Mouse (Mus musculus) kidney, postnatal 14 days (tissue): ENCODE data around the gene Gas7.

Experiments
- DNase-seq: peaks from one replicate; pipeline ENCODE4 v3.0.0; 2022; ENCODE audit warnings: mixed read lengths

Gas7 gene

DNA sequence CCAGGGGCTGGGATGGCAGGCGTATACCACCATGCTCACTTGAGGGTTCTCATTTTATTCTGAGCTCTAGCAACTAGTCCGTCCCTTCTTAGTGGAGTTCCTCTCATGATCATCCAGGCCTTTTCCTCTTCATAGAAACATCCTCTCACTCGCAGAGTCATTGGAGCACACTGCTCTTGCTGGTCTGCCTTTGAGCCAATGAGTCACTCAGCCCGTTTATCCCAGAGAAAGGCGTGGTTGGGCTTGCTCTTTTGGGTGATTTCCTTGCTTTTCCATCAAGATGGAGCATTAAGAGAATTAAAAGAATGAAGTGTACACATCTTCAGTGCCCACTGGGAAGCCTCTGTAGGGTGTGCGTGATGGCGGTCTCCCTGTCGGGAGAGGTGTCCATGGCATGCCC lies 206.2 kb downstream of the Gas7 start:
- DNase-seq: no peak

DNA sequence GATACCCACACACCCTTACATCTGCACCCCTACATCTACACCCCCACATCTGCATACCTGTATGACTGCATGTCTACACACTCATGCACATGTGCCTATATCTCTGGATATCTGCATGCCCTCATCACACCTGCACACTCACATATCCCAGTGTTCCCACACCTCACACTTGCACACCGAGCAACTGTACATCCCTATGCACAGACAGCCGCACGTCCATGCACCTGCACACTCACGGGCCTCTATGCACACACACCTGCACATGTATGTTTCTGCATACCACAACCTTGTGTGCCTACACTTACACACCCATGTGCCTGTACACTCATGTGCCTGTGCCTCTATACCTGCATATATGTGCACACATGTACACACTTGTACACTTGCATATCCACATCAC lies 208.2 kb downstream of the Gas7 start:
- DNase-seq: no peak

DNA sequence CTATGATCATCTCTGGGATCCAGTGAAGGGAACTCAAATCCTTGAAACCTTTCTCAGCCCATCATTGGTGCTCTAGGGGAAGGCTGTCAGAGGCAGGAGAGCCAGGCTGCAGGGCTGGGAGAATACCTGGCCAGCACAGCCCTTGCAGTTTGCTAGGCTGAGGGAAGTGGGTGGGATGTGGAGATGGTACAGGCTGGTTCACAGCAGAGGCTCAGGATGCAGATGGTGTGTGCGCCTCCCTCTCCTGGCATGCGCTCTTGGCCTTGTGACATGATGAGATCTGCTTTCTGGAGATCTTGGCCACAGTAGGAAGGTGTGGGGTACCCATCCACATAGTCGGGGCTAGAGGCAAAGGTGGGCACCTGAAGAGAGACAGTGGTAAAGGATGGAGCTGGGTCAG lies 209.0 kb downstream of the Gas7 start:
- DNase-seq: no peak

DNA sequence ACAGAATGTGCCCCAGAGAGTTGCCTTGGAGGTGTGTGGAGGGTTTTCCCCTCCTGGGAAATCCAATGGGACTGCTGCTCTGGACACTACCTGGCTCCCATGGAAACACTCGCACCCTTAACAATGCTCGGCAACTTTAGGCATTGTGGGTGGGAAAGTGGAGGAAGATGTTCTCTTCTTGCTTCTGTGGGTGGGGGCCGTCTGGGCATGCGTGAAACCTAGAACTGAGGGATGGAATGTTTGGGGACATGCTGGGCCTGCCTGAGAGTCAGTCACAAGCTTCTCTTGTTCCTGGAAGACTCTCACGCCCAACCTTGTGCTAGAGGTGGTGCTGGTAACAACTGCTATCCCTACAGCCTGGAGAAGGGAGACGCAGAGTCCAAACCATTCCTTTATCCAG lies 209.7 kb downstream of the Gas7 start:
- no peak for DNase-seq

DNA sequence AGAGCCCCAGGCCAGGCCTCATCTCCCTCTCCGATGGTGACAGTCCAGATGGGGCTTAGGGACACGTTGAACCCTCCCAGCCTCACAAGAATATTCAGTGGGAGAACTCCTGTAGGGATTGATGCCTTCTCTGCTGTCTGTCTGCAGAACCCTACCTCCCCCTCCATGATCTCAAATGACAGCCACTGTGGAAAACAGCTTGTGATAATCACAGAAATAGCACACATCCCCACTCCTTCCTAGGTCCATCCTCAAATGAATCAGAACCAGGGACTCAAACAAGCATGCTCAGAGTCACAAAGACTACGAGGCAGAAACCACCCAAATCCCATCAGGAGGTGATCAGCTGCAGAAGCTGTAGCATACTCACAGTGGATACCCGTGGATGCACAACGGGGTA lies 210.9 kb downstream of the Gas7 start:
- DNase-seq: no peak

DNA sequence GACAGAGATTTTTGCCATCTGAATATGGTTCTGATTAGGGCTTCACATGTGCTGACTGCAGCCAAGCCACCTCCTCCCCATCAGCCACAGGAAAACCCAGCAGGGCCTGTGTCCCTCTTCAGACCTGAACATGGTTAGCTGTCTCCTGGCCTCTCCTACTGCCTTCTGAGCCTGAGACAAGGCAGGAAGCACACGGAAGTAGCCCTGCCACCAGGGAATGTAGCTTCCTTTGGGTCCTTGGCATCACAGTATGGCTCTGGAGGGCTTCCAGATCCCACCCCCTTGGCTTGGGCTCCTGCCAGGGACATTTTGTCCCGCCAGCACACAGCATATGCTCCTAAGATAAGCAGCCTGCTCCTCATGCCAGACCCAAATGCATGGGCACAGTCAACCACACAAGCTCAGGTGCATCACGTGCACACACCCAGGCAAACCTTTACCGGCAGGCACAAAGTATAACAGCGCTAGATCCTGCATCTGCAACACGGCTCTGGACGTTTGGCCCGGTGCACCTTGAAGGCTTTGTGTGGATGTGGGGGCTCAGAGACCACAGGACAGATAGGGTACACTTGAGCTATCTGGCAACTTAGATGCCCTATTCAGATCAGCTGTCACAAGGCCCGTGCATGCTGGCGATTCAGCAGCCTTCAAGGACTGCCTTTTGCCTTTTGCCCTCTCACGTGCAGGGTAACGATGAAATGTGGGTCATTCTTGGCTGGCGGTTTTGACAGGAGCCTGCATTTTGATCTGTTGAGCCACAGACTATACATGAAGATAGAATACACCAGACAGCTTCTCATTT lies 212.5 kb downstream of the Gas7 start:
- DNase-seq: peak; percentile 80

DNA sequence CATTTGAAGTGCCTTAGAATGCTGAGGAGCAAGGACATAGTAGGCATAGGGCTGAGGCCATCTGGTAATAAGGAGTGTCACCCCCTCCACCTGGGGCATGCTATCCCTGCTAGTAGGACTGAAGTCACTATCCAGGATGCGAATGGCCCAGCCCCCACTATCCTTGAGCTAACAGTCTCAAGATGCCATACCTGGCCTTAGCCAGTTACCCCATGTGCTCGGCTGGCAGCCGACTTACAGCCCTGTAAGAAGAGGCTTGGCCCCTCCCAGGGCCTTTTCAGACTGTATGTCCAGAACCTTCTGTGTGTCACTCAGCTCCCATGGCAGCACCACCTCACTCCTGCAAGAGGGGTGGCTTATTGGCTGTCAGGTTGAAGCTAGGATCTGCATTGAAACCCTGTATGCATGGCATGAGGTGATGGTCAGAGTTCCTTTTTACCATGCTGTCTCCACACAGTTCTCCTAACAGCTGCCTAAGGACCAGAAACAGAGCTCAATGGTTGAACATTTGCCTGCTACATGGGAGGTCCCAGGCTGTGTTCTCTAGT lies 213.3 kb downstream of the Gas7 start:
- no peak for DNase-seq

DNA sequence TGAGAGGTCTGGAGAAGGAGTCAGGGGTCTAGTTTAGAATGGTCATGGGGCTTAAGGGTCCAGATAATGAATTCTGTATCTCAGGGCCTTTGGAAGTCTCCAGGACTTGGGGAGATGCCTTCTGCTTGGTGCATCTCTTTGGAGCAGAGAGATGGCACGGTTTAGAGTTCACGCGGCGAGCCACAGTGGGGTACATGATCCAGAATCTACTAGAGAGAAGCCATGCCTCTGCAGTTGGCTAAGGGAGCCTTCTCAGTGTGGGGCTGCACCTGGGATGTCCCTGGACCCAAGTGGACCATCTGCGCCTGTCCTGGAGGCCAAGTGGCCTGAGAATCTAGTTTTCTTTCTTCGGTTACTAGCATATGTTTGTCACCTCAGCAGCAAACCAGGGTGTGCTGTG lies 214.8 kb downstream of the Gas7 start:
- no peak for DNase-seq

DNA sequence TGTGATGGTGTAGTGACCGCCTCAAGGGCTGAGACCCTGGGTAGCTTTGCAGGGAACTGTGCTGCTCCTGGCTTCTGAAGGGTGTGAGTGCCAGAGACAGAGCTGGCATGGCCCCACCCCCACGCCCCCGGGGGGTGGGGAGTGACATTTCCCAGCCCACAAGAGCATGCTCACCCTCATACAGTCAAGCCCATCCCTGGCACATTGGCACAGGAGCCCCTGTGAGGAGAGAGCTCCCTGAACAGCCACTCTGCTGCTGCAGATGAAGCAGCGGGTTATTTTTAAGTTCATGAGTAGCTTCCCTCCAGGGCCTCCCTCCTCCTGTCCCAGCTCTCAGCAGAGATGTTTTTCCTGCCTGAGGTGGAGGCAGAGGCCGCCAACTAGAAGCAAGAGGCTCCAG lies 216.9 kb downstream of the Gas7 start:
- no peak for DNase-seq

DNA sequence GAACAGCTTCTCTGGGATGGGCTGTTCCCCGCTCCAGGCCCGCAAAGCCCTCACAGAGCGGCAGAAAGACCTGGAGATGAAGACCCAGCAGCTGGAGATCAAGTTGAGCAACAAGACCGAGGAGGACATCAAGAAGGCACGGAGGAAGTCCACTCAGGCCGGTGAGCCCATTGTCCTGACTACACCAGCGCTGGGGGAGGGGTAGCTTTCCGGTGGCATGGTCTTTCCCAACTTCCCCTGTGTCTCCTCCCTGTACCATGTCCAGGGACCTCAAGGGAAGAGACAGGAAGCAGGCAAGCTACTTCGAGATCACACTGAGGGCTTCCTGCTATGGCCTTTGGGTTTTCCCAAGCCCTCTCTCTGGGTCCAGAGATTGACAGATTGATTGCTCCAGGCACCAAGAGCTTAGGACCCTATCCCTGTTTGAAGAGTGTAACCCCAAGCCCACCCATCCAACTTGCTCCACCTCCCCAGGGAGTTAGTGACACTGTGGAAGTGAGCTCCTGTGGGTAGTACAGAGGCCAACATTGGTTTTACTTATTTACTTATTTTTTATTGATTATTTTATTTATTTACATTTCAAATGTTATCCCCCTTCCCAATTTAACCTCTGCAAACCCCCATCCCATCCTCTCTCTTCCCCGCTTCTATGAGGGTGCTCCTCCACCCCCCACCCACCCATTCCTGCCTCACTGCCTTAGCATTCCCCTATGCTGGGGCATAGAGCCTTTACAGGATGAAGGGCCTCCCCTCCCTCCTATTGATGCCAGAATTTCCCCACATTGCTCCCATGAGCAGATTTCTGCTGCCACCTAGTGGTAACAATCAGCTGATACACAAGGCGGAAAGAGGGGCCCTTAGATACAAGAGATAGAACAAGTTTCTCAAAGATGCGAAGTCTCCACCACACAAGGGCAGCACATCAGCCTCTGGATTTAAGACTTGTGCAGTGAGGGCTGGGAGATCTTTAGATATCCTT lies 220.6 kb downstream of the Gas7 start:
- peak; percentile 65 for DNase-seq

DNA sequence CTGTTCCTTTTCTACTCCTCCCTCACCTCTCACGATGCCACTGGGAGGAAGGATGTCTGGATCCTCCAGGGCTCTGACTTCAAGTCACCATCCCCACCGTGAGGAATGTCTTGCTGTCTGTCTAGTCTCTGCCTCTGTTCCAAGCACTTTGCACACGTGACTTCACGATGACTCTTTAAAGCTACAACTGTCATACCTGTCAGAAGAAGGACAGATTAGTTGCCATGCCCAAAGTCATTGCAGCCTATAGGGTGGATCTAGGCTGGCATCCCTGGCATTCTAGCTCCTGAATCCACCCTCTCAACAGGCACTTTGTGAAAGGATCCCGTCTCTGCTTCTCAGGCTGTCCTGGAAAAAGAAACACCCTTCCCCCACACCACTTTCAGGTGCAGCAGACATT lies 224.1 kb downstream of the Gas7 start:
- DNase-seq: no peak

DNA sequence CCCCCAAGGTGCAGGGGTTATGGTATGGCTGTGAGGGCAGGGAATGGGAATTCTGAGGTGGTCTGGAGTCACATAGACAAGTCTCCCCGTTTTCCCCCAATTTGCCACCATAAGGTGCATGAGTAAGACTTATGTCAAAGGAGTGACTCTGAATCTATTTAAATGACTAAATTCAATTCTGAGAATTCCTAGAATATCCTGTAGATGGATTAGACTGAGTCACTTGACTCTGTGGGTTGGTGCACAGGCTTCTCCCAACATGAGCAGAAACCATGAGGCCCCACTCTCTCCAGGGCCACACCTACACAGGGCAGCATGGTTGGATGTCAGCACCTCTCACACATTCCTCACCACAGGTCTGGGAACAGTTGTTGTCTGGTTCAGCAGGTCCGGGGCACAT lies 224.7 kb downstream of the Gas7 start:
- DNase-seq: no peak

DNA sequence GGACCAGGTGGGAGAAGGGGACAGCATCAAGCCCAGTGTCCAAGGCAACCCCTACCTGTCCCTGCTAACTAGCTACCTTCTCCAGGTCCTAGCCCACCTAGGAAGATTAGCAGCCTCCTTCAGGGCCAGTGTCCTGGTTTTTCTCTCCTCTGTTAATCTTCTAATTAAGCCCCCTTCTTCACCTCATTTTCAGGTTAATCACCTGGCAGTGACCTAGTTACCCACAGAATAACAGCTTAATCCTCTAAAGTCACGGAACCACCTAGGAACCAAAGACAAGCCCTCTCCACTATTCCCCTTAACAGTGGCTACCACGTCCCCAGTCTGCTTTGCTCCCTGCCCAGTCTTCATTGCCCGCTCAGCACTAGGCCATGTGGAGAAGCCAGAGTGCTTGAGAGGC lies 226.6 kb downstream of the Gas7 start:
- no peak for DNase-seq

DNA sequence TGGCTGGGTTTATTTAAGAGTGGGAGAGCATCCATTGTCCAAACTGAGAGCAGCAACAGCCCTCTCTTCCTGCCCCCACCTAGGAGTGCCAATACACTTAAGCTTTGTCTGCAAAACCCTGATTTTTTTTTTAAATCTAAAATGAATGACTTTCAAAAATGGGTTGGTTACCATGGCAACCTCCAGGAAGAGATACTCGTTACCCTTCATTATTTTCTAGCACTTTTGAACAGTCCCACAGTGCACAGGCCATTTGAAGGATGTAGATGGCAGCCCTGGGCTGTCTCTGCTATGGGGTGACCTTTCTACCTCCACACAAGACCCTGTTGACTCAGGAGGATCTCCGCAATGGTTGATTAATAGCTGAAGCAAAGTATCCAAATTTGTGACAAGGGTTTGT lies 230.9 kb downstream of the Gas7 start:
- no peak for DNase-seq

DNA sequence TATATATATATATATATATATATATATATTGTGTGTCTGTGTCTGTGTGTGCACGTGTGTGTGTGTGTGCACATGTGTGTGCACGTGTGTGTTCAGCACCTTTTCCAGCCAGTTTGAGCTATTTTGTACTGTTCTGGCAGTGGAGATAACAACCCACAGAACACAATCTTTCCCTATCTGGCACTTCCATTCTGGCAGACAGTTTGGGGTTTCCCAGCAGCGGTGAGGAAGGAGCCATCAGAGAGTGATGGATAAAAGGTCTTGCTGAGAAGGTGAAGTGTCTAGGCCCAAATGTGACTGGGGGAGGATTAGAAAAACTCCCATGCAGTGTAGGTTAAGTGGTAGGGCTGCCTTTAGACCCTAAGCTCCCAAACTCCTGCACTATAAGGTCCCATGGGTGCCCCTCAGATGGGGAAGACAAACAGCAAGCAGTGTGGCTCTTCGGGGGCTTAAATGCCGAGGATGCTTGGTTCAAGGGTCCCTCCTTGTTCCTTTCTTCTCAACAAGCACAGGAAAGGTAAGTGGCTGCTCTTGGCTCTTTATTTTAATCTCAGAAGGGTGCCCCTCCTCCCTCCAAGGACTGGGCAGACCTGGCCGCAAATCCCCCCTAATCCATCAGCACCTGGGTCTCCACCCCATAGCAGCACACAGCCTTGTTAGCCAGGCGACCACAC lies 239.6 kb downstream of the Gas7 start, which contains the start of gene Rcvrn:
Gene Rcvrn (plus strand): TSS at position 624 of the 674 bp plus-strand sequence.
- DNase-seq: no peak

DNA sequence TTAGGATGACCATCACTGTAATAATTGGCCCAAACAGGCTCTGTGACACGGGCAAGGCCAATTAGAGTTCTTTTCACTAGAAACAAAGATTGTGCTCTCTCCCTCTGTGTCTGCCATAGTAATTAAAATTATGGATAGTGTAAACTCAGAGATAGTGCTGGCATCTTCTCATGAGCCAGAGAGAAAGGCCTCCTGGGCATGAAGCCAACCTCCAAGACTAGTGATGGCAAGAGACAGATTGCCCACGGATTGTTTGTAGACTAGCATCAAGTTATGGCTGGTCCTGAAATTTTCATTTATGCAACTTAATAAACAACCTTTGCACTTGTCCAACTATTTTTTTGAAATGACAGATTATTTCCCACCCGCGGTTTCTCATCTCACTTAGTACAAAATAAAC lies 257.7 kb downstream of the Gas7 start:
- DNase-seq: no peak

DNA sequence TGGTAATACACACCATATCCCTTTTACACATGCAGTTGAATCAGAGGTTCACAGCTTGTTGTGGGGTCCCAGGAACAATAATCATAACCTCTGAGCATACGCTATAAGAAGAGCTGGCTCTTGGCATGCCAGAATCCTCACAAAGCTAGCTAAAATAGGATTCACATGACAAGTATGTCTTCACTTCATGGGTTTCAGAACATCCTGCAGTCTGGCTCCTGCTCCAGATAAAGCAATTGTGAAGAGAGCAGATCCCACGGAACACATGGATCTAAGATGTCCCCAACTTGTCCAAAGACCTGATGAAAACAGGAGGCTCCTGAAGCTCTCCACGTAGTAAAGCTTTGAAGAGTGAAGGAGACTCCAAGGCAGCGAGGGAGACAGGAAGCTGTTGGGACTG lies 260.1 kb downstream of the Gas7 start:
- DNase-seq: no peak

DNA sequence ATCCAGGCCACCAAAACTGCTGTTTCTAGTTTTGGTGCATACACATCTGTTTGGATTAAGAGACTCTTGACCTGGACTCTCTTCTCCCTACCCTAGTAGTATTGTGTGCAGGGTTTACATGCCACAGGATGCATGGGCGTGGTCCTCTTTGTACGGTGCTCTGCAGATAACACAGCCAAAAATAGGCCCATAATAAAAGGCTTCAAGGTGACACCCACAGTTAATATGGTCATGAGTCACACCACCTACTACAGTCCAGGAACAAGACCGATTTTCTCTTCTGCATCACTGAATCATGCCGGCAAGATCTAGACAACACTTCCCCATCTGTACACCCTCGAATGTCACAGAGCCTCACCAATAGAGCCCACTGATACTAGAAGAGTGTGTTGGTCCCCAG lies 266.2 kb downstream of the Gas7 start:
- DNase-seq: no peak

DNA sequence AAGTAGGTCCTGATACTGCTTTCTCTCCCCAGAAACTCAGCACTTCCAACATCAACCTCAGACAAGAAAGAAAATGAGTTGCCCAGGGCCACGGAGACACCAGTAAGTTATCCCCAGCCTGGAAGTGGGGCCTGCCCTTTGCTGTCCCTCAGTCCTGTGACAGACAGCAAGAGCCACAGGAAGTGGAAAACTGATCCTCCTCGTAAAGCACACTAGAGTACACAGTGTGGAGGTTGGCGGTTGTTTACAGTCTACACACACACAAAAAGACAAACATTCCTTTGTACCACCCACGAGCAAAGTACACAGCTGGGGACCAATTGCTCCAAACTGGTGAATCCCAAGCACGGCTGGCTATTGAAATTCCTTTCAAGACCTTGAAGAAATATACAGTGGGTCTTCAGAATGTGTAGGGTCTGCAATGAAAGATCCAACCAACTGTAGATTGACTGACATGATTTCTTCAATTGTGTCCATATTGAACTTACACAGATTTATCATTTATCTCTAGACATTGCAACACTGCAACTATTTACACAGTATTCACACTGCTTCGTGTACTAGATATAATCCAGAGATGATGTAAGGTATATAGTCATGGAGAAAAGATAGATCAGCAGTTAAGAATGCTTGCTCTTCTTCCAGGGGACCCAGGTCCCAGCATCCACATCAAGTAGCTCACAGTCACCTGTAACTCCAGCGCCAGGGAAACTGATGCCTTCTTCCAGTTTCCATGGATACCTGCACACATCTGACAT lies 267.3 kb downstream of the Gas7 start:
- no peak for DNase-seq

DNA sequence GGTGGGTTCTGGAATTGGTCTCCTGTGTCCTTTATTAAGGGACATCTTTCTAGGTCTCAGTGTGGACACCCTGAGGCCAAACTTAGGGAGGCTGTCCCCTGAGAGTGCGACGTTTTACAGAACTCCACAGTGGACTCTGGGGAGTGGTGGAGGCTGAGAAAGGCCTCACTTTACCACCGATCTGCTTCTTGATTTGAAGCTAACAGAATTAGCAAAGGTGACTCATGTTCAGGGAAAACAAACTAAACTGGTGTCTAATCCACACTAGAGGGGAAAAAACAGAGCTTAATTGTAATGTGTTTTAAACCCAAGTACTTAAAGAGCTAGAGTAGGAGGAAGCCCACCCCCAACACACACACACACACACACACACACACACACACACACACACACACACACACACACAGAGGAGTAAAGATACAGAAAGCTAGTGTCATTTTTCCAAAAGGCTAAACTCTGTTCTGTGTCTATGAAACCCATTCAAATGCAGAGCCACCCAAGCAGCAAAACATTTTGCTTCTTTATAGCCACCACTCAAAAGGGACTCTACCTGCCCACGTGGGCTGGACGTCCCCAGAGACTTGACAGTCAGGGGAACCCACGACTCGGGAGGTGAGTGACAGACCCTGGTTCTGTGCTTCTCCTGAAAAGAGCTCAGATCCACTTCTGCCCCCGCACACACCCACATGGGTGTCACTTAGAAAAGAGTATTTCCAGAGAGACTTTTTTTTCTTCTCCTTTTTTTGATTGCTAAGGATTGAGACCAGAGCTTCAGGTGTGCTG lies 268.2 kb downstream of the Gas7 start:
- no peak for DNase-seq

DNA sequence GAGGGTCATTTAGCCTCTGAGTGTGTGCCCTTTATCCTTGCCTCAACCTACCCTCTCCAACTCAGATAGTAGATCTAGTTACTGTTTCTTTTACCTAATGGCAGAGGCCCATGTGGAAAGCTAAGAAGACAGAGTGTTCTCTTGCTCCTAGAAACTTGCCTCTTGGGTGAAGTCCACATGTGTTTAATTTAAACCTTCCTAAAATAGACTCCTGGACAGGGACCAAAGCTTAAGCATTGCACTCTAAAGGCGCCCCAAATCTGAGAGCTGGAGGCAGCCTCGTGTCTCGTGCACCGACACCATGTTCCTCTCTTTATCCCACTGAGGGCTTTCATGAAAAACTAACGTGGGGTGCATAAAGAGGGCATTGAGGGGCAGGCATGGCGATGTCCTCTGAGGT lies 271.9 kb downstream of the Gas7 start:
- no peak for DNase-seq

DNA sequence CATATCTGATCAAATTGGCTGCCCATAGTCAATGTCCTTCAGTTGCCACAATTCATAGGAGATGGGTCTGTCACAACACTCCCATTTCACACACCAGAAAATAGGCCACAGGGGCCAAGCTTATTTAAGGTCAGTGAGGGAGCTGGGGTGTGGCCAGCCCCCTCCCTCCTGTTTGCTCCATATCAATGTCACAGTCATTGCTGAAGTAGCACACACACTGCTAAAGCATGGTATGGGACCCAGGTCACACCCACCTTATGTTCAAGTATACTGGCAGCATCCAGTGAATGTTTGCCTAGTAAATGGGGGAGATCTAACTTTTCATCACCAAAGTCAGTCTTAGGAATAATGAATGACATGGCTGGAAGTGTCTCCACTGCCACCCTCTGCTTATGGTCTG lies 273.5 kb downstream of the Gas7 start:
- no peak for DNase-seq
